7 mouse cellular contexts compared by ENCODE assay signal in genomic region chr2:90747131-90747530, GRCm38 (mm10). TPM values are rescaled to one million over a fixed set of nuclear protein-coding genes. Genes with fewer than 3 reads are reported as not detected.
DNase-seq lines count a peak whose midpoint lies in the region; ATAC-seq and TF ChIP-seq lines count a peak whose summit lies in the region.

No protein-coding gene starts in this region.

- no peak overlapping the region; the same call in 1 of the 2 replicates for H3K9ac ChIP-seq in liver, embryonic 11.5 days (ENCODE audit: low read depth, low read length)
- no peak overlapping the region for H3K9ac ChIP-seq in limb, embryonic 11.5 days (ENCODE audit: low read length)

- no peaks in the 10 kb centered on the region for H3K9me3 ChIP-seq in liver, embryonic 11.5 days (ENCODE audit: control insufficient read depth, low read length)
- H3K9me3 ChIP-seq in forebrain, embryonic 10.5 days: no peaks in the 10 kb centered on the region
- H3K9me3 ChIP-seq in limb, embryonic 11.5 days (ENCODE audit: control insufficient read depth, low read length): no peaks in the 10 kb centered on the region

- no peak for TF ChIP-seq CTCF in olfactory bulb, adult 2 months (IDR thresholded peaks at IDR 0.05; ENCODE audit: insufficient read depth, low read depth, low read length)
- no peak for TF ChIP-seq CTCF in layer of hippocampus, adult 2 months (conservative IDR thresholded peaks at IDR 0.05)

- TF ChIP-seq POLR2A in olfactory bulb, adult 2 months (IDR thresholded peaks at IDR 0.05; ENCODE audit: insufficient read depth, low read depth, low read length): no peak

- peaks cover 22% of the 10 kb centered on the region for H3K36me3 ChIP-seq in liver, embryonic 11.5 days (ENCODE audit: control insufficient read depth, insufficient read depth, low read length)
- peaks cover 52% of the 10 kb centered on the region for H3K36me3 ChIP-seq in forebrain, embryonic 10.5 days (replicated peaks)
- peaks cover 13% of the 10 kb centered on the region; the same call in 1 of the 2 replicates for H3K36me3 ChIP-seq in limb, embryonic 11.5 days (ENCODE audit: control insufficient read depth, insufficient read depth, low read length)

- no peak overlapping the region; the same call in 1 of the 2 replicates for H3K27ac ChIP-seq in liver, embryonic 11.5 days (ENCODE audit: low read depth, low read length)
- no peak overlapping the region for H3K27ac ChIP-seq in forebrain, embryonic 10.5 days
- no peak overlapping the region for H3K27ac ChIP-seq in limb, embryonic 11.5 days (replicated peaks; ENCODE audit: low read depth, low read length)
- H3K27ac ChIP-seq in olfactory bulb, adult 2 months (ENCODE audit: insufficient read depth, low read depth, low read length): no peak overlapping the region
- H3K27ac ChIP-seq in layer of hippocampus, adult 2 months: no peak overlapping the region

- WGBS in liver, embryonic 11.5 days: 83% methylated on average over 10 of the region's 10 CpGs
- 92% methylated on average over 10 of the region's 10 CpGs for WGBS in forebrain, embryonic 10.5 days
- 93% methylated on average over 10 of the region's 10 CpGs for WGBS in limb, embryonic 11.5 days
- 86% methylated on average over 10 of the region's 10 CpGs for WGBS in olfactory bulb, adult 2 months

- peak overlapping the region; percentile 87 for H3K4me3 ChIP-seq in liver, embryonic 11.5 days (ENCODE audit: low read depth, low read length)
- H3K4me3 ChIP-seq in forebrain, embryonic 10.5 days: peak overlapping the region; percentile 93
- peak overlapping the region; percentile 74; the same call in 1 of the 2 replicates for H3K4me3 ChIP-seq in limb, embryonic 11.5 days (ENCODE audit: low read depth, low read length)
- 0 out of 2 replicates have a peak overlapping the region, but pooled peaks have one; percentile 13 for H3K4me3 ChIP-seq in olfactory bulb, adult 2 months (ENCODE audit: insufficient read depth, low read depth, low read length)
- H3K4me3 ChIP-seq in layer of hippocampus, adult 2 months: no peak overlapping the region; the same call in 1 of the 2 replicates

- no peak for DNase-seq in liver, embryonic 11.5 days (ENCODE audit: low spot score)
- DNase-seq in liver: no peak
- no peak for DNase-seq in forebrain, embryonic 10.5 days (ENCODE audit: extremely low spot score, low spot score)
- DNase-seq in limb, embryonic 11.5 days (ENCODE audit: low spot score): no peak
- no peak for DNase-seq in ovary, postnatal 36 days (ENCODE audit: low spot score)
- no peak for DNase-seq in layer of hippocampus, adult 2 months (ENCODE audit: low spot score in 2 of 2)

- no peaks in the 10 kb centered on the region for H3K27me3 ChIP-seq in liver, embryonic 11.5 days (replicated peaks; ENCODE audit: control insufficient read depth, insufficient read depth, low read length)
- no peaks in the 10 kb centered on the region for H3K27me3 ChIP-seq in forebrain, embryonic 10.5 days (ENCODE audit: poor library complexity, severe bottlenecking)
- H3K27me3 ChIP-seq in limb, embryonic 11.5 days (ENCODE audit: control insufficient read depth, insufficient read depth, low read length): no peaks in the 10 kb centered on the region

- peak overlapping the region; percentile 96 for H3K4me2 ChIP-seq in liver, embryonic 11.5 days
- peak overlapping the region; percentile 83 for H3K4me2 ChIP-seq in limb, embryonic 11.5 days (ENCODE audit: low read depth, severe bottlenecking)

- H3K4me1 ChIP-seq in liver, embryonic 11.5 days (replicated peaks; ENCODE audit: control insufficient read depth, insufficient read depth, low read length): peaks cover 22% of the 10 kb centered on the region
- peaks cover 24% of the 10 kb centered on the region for H3K4me1 ChIP-seq in forebrain, embryonic 10.5 days
- H3K4me1 ChIP-seq in limb, embryonic 11.5 days (ENCODE audit: control insufficient read depth, insufficient read depth, low read length): peaks cover 6% of the 10 kb centered on the region; the same call in 1 of the 2 replicates
- H3K4me1 ChIP-seq in olfactory bulb, adult 2 months (ENCODE audit: control insufficient read depth, insufficient read depth, low read length): peaks cover 4% of the 10 kb centered on the region; the same call in 1 of the 2 replicates

- no peak for ATAC-seq in liver, embryonic 11.5 days (replicated peaks; ENCODE audit: low FRiP score)
- ATAC-seq in limb, embryonic 11.5 days (ENCODE audit: insufficient number of reproducible peaks, low FRiP score, low TSS enrichment, low read depth): no peak

RNA-seq across cellular contexts. Expression of gene Fnbp4, which starts 2.0 kb away (rescaled TPM):
- 94.5 and 102 TPM in 2 replicates for polyA plus RNA-seq in liver, embryonic 11.5 days (2014; fragmentation: Nextera tagmentation; extraction: Ambion mirVana)
- 109 and 118 TPM in 2 replicates for polyA plus RNA-seq in forebrain, embryonic 10.5 days (2016; fragmentation: Nextera tagmentation; extraction: Ambion mirVana)
- polyA plus RNA-seq in limb, embryonic 11.5 days (2014; fragmentation: Nextera tagmentation; extraction: Ambion mirVana): 102 and 117 TPM in 2 replicates
- polyA plus RNA-seq in olfactory bulb, adult 2 months (2012; ENCODE audit: insufficient read depth, insufficient read length, low replicate concordance, missing spikeins): 360 TPM in 1 of 2 replicates, not detected in the other
- total RNA-seq in layer of hippocampus, adult 2 months (2021): 10 to 100 TPM; 58.3 to 73.3 TPM

RNA-seq across cellular contexts. Expression of gene Agbl2, which starts 35.4 kb away (rescaled TPM):
- 0.18 and 0.23 TPM in 2 replicates for polyA plus RNA-seq in liver, embryonic 11.5 days (2014; fragmentation: Nextera tagmentation; extraction: Ambion mirVana)
- polyA plus RNA-seq in forebrain, embryonic 10.5 days (2016; fragmentation: Nextera tagmentation; extraction: Ambion mirVana): 0.58 and 0.70 TPM in 2 replicates
- 0.40 and 0.51 TPM in 2 replicates for polyA plus RNA-seq in limb, embryonic 11.5 days (2014; fragmentation: Nextera tagmentation; extraction: Ambion mirVana)
- not detected in 2 replicates for polyA plus RNA-seq in olfactory bulb, adult 2 months (2012; ENCODE audit: insufficient read depth, insufficient read length, low replicate concordance, missing spikeins)
- total RNA-seq in layer of hippocampus, adult 2 months (2021): 1 to 10 TPM; 1.0 to 1.3 TPM
